Mouse (Mus musculus) E14TG2a.4 (cell line): Measurements from ENCODE around the gene Rnf111.

ENCODE experiments used
- CTCF ChIP-seq: conservative IDR thresholded peaks from 2 replicates; pipeline ENCODE4 v1.5.1; 2014; ENCODE audit warnings: low read length
- NANOG ChIP-seq: IDR thresholded peaks from 2 replicates; pipeline ENCODE4 v1.6.1; 2014; ENCODE audit warnings: borderline replicate concordance, low read length, mixed read lengths

DNA sequence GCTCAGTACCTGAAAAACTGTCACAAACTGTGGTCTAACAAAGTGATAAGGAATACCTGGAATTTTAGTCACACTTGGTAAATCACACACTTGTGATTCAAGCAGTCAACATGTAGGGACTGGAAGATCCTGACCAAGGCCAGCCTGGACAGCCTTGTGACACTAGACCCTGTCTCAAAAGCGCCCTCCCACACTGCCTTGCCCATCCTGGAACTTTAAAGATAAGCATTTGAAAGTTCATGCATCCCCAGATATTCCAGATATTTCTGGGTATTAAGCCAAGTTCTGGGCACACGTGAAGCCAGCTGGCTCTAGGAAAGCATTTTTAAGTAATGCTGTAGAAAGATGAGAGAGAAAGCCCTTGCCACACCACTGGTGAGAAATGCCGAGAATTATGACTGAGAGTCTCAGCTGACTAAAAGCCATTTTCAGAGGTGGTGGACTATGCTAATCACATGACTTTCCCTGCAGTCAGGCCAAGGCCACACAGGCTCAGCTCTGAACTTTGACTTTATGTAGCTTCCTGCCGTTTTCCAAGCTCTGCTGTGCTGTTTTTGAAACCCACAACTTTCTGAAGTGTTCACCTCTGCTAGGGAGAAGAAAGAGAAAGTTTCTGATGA lies 6.5 kb upstream of the Rnf111 start:
- TF ChIP-seq CTCF (no peak), NANOG (no peak)
